Mouse (Mus musculus) heart, postnatal 10 days (tissue): ENCODE results near the gene Wnt1. TPM values are rescaled to one million over a fixed set of nuclear protein-coding genes. Genes with fewer than 3 reads are reported as not detected.

Source experiments
- DNase-seq, 2 experiments: peaks; one replicate each; pipeline ENCODE4 v3.0.0; 2021
- intact Hi-C: fragments of 180-260 bp; cut with DNase I; formaldehyde crosslinking; loops from one replicate; pipeline ENCODE4 v1.15.1; 2025
- total RNA-seq, 2 experiments: library from RNA; stranded (reverse); gene quantifications; 2 replicates each; pipeline ENCODE4 v1.2.3; 2021

Gene Wnt1
- total RNA-seq, 2 experiments from 2014 or later: not detected

DNA sequence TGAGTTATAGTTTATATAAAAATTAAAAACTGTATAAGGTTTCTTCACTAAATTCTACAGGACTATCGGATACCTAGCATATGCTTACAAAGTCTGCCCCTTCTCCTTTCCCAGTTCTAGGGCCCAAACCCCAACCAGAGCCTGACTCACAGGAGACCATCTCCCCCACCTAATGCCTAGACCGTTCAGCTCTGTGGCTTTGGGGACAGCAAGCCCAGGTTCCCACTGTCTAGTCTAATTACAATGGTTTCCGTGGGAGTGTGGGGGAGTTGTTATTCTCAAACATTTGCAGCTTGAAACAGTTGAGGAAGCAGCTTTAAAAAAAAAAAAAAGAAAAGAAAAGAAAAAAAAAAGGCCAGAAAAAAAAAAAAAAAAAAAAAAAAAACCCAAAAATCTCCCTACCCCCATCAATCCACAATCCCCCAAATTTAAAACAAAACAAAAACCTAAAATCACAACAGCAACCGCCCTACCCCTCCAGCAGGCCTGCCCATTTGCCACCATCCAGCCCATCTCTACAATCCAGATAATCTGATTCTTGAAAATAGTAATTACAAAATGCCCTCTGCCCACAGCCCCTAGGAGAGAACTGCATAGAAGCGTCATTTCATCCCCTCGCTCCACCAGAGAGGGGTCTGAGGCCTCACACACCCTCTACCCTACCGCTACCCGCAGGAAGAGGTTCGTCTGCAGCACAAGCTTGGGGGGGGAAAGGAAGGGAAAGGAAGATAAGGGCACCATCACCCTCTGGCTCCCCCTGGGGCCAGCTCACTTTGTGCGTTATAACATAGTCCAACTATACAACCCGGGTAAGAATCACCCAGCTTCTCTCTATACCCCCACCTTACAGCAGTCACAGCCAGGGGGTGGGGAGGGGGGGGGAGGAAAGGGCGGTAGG is 42.8 kb downstream of the Wnt1 start:
- no peak for DNase-seq
- intact Hi-C loops: loop anchor here (2.0 kb wide), 1 partner anchor 34 kb away; no protein-coding TSS in a partner anchor

DNA sequence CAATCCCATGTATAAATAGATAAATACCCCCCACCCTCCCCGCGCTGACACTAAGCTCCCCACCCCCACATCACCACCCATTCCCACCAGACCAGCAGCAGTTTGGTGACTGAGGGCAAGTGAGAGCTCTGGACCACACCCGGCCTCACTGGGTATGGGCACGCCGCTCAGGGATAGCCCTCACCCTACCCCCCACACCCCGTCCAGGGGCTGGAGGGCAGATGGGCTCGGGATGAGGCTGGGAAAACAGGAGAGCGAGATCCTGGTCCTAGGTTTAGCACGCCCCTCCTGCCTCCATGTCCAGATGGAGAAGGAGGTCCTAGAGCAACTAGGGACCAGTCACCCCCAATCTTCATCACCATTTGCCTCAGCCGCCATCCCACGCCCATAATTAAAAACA is 43.6 kb downstream of the Wnt1 start:
- intact Hi-C loops: loop anchor here (2.0 kb wide), 1 partner anchor 34 kb away; no protein-coding TSS in a partner anchor
- DNase-seq: no peak

DNA sequence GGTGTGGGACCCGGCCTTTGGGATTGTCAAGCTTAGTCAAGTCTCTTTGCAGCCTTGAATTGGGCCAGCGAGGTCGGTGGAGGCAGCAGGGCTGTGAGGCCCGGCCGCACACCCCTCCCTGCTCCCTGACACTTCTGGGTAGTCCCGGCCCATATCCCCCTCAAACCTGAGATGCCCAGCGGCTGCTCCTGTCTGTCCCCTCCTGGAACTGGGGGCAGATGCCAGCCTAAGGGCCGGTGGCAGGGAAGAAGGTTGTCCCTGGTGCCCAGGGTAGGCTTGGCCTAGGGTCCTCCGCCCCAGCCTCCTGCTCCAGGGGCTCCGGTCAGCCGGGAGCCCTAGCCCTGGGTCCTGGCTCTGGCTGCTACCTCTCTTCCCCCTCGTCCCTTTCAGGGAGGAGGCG is 44.4 kb downstream of the Wnt1 start:
- intact Hi-C loops: no loop called here

DNA sequence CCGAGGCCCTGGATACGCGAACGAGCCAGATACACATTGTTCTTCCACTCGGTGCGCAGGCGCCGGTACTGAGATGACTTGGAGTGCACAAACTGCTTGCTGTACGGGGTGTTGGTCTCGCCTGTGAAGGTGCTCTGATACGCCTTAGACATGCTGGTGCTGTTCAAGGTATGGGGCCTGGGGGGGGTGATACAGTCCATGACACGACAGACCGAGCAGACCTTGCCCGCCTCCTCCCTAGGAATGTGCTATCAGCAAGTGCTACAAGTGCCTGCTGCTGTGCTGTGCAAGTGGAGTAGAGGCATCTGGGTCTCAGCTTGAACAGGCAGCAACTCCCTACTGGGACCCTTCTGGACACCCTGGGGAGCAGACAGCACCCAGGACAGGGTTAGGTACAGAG is 45.6 kb downstream of the Wnt1 start:
- no peak for DNase-seq
- intact Hi-C loops: no loop called here

More for the DNA sequence above, 44.4 kb downstream of the Wnt1 start:
- DNase-seq: no peak

DNA sequence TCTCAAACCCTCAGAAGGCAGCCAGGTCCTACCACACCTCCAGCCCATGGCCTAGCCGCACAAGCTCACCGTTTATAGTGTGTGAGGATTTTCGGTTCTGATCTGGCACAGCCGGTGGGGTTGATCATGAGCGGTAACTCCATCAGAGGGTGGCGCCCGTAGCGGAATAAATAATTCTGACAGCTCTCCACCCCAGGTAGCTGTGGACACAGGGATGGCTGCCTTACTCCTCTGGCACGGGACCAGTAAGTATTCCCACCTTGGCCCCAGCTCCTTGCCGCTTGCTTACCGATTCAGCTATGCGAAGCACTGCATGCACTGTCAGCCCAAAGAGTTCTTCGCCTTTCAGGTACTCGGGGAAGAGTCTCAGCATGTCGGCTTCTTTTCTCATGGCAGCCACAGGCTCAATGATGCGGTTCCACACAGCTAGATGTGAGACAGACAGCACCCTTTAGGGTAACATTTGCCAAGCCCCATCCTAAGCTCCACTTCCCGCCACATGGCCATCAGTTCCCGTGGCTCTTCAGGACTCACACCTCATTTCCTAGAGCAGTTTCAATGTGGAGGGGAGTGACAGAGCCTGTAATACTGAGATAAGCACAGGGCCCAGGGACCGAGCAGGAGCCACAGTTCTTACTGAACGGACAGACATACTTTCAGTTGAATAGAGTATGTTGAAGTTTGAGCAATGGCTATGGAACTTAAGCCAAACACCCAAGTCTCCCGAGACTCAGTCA is 47.5 kb downstream of the Wnt1 start:
- no peak for DNase-seq
- intact Hi-C loops: no loop called here

DNA sequence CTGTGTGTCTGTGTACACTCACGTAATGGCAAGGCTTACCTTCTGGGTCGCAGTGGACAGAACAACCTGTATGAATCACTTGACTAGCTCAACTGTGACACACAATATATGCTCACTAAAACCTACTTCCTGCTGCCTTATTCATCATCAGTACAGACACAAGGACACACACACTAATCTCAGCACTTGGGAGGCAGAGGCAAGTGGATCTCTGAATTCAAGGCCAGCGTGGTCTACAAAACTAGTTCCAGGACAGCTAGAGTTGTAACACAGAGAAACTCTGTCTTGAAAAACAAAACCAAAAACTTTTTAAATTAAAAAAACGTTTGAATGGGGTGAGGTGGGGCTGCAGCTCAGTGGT is 48.1 kb downstream of the Wnt1 start:
- DNase-seq: no peak
- intact Hi-C loops: no loop called here

DNA sequence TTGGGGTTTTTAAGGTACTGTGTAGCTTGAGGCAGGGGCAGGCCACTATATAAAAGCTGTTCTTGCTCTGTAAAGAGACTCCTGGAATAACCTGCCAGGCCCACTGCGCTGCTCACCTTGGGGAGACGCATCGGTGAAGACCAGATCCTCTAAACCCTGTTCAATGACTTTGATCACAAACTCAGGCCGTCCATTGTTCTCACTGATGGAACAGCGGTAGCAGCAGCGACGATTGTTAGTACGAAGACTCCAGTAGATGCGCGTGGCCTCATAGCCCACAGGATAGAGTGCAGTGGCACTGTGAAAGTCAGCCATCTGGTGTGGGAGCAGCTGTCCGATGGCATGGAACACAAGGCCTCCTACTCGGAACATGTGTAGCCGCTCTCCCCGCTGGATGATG is 49.5 kb downstream of the Wnt1 start:
- intact Hi-C loops: no loop called here
- no peak for DNase-seq

DNA sequence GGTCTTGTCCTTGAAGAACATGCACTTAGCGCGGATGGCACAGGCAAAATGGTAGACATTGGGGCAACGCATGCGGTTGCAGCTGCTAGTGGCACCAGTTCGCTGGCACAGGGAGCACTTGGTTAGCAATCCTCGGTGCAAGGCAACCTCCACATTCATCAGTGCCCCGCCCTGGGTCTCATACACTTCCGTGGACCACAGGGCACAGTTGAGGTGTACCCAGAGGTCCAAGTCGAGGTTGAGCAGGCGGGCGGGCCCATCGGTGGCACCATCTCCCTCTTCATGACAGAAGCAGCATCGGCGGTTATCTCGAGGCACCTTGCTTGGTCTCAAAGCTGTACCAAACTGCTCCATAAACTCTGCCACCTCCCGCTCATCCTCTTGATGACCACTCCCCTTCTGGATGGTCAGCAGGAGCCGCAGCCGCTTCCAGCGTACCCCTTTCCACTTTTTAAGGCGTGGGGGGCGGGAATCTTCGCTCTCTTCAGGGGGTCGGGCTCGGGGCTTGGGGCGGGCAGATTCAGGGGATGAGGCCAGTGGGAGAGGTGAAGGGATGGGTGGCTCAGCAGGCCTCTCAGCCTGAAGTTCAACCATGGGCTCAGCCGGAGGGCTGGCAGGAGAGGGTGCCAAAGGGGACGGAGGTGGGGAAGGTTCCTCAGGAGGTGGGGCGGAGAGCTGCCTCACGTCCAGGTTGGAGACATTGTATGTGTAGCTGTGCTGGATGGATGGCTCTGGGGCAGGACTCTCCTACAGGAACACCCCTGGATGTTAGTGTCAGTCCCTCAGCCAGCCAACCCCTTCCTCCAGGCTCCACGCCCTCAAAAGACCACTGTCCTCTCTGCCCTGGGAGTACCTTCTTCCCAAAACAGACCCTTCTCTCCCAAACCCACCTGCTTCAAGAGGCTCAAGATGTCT is 50.3 kb downstream of the Wnt1 start:
- DNase-seq: no peak

More for the DNA sequence above, 50.3 kb downstream of the Wnt1 start:
- intact Hi-C loops: no loop called here

Other genes with a start within 250 kb of the Wnt1 start
- gene Ccnt1, start 218.9 kb upstream of the Wnt1 start, total RNA-seq: 10 to 100 TPM; 34.5 to 40.0 TPM
- gene 4930415O20Rik, start 218.9 kb upstream of the Wnt1 start, total RNA-seq: under 1 TPM in 1 of 2 experiments, not detected in 1; 0.53 TPM
- gene Adcy6, start 179.8 kb upstream of the Wnt1 start, total RNA-seq: 100 to 1,000 TPM; 187 to 200 TPM
- gene Cacnb3, start 159.0 kb upstream of the Wnt1 start, total RNA-seq: 10 to 100 TPM; 13.6 to 14.0 TPM
- gene Ddx23, start 127.0 kb upstream of the Wnt1 start, total RNA-seq: 10 to 100 TPM; 55.2 to 57.2 TPM
- gene Rnd1, start 112.4 kb upstream of the Wnt1 start, total RNA-seq: 1 to 10 TPM in 1 of 2 experiments, under 1 TPM in 1; 0.84 to 1.9 TPM
- gene Ccdc65, start 81.7 kb upstream of the Wnt1 start, total RNA-seq: under 1 TPM; 0.12 to 0.41 TPM
- gene Fkbp11, start 61.7 kb upstream of the Wnt1 start, total RNA-seq: 10 to 100 TPM in 1 of 2 experiments, 1 to 10 TPM in 1; 8.1 to 10.2 TPM
- 10 to 100 TPM; 36.3 to 40.1 TPM for gene Arf3, start 26.6 kb upstream of the Wnt1 start, total RNA-seq
- gene Wnt10b, start 11.7 kb upstream of the Wnt1 start, total RNA-seq: under 1 TPM; 0.43 to 0.67 TPM
- under 1 TPM; 0.10 to 0.32 TPM for gene Ddn, start 19.6 kb downstream of the Wnt1 start, total RNA-seq
- gene Prkag1, start 41.7 kb downstream of the Wnt1 start, total RNA-seq: 10 to 100 TPM; 93.7 to 94.3 TPM
- gene Kmt2d, start 81.3 kb downstream of the Wnt1 start, total RNA-seq: 10 to 100 TPM; 63.0 to 72.1 TPM
- 1 to 10 TPM; 1.6 to 2.8 TPM for gene Rhebl1, start 104.7 kb downstream of the Wnt1 start, total RNA-seq
- gene Dhh, start 108.7 kb downstream of the Wnt1 start, total RNA-seq: 1 to 10 TPM; 2.8 to 3.8 TPM
- gene Lmbr1l, start 128.4 kb downstream of the Wnt1 start, total RNA-seq: 10 to 100 TPM; 15.4 to 16.1 TPM
- gene Tuba1b, start 144.7 kb downstream of the Wnt1 start, total RNA-seq: 100 to 1,000 TPM; 373 to 402 TPM
- not detected for gene Gm49450, start 163.7 kb downstream of the Wnt1 start, total RNA-seq
- gene Tuba1a, start 163.8 kb downstream of the Wnt1 start, total RNA-seq: 100 to 1,000 TPM; 263 to 273 TPM
- gene Tuba1c, start 240.0 kb downstream of the Wnt1 start, total RNA-seq: 10 to 100 TPM; 80.7 to 99.8 TPM